Comparison of ENCODE assay signal across 28 mouse cellular contexts in genomic region chr8:117798066-117798465, GRCm38 (mm10). TPM values are rescaled to one million over a fixed set of nuclear protein-coding genes. Genes with fewer than 3 reads are reported as not detected.
DNase-seq lines count a peak whose midpoint lies in the region; ATAC-seq and TF ChIP-seq lines count a peak whose summit lies in the region.
"Had no signal": no experiment of that assay in that cellular context is flagged by ENCODE, and none has a peak within 500 bp of the region (broad histone marks: within the 10 kb centered on the region; RNA-seq: fewer than 3 reads in every experiment).

No protein-coding gene starts in this region.

- no peaks in the 10 kb centered on the region for H3K9me3 ChIP-seq in midbrain, embryonic 11.5 days (ENCODE audit: control insufficient read depth, low read length)
- H3K9me3 ChIP-seq in midbrain, embryonic 10.5 days (replicated peaks), result no peaks in the 10 kb centered on the region
- no peaks in the 10 kb centered on the region for H3K9me3 ChIP-seq in ES-E14 (ENCODE audit: control insufficient read depth, insufficient read depth, low read depth, low read length)
- H3K9me3 ChIP-seq: embryonic facial prominence, embryonic 13.5 days; embryonic facial prominence, embryonic 15.5 days; forebrain, embryonic 10.5 days; forebrain, embryonic 12.5 days had no signal

- no peaks in the 10 kb centered on the region for H3K27me3 ChIP-seq in midbrain, embryonic 11.5 days (ENCODE audit: control insufficient read depth, insufficient read depth, low read length)
- peaks cover under 1% of the 10 kb centered on the region; the same call in 1 of the 2 replicates for H3K27me3 ChIP-seq in midbrain, embryonic 10.5 days (ENCODE audit: low read depth, poor library complexity, severe bottlenecking)
- H3K27me3 ChIP-seq: CH12.LX; embryonic facial prominence, embryonic 13.5 days; embryonic facial prominence, embryonic 15.5 days; forebrain, embryonic 12.5 days; Patski had no signal

- peak; percentile 72 for DNase-seq in midbrain, embryonic 11.5 days (ENCODE audit: low spot score, missing footprints)
- no peak for DNase-seq in midbrain, embryonic 10.5 days (ENCODE audit: low spot score)
- DNase-seq in ES-E14 (ENCODE audit: low read depth, low spot score) (peak; percentile 29), R1 (ENCODE audit: low read depth, low spot score) (peak; percentile 74)
- no peak for DNase-seq in thymus, postnatal 4 days
- no peak for DNase-seq in lung, adult 18-20 months
- no peak for DNase-seq in adrenal gland, adult (ENCODE audit: inconsistent age in 2 of 2, low spot score in 1 of 2)
- DNase-seq: adrenal gland, adult 2 months; adrenal gland, postnatal 10 days; adrenal gland, postnatal 25 days; B cell, adult 2 months; cerebellum, adult 11 months; cerebellum, adult 18-20 months; cerebellum, adult 8-10 months; cerebellum, adult 9-11 months; cerebellum, postnatal 14 days; cerebellum, postnatal 36 days had no signal

- H3K4me2 ChIP-seq in midbrain, embryonic 11.5 days, result no peak overlapping the region
- H3K4me2 ChIP-seq: embryonic facial prominence, embryonic 13.5 days; embryonic facial prominence, embryonic 15.5 days; forebrain, embryonic 12.5 days had no signal

- no peak for ATAC-seq in midbrain, embryonic 11.5 days (ENCODE audit: low FRiP score)
- ATAC-seq: activated CD4-positive, CD25-positive, alpha-beta regulatory T cell, adult 4 months; CD4-positive, CD25-positive, alpha-beta regulatory T cell, adult 4 months; forebrain, embryonic 14.5 days; forebrain, embryonic 16.5 days; Patski had no signal

- in situ Hi-C loops in ES-E14 (cut with MboI; ENCODE audit: low sequenced_read_pairs in 2 of 2, unreplicated experiment in 2 of 2), result no loop called here

- peaks cover 11% of the 10 kb centered on the region; the same call in 1 of the 2 replicates for H3K4me1 ChIP-seq in midbrain, embryonic 11.5 days (ENCODE audit: control insufficient read depth, insufficient read depth, low read length)
- peaks cover 25% of the 10 kb centered on the region for H3K4me1 ChIP-seq in midbrain, embryonic 10.5 days
- peaks cover 2 to 13% of the 10 kb centered on the region in 2 experiments for H3K4me1 ChIP-seq in ES-E14 (ENCODE audit: control insufficient read depth in 2 of 2, insufficient read depth in 2 of 2, low read length in 2 of 2, poor library complexity in 1 of 2)

- H3K36me3 ChIP-seq in midbrain, embryonic 11.5 days (ENCODE audit: control insufficient read depth, insufficient read depth, low read length), result peaks cover 6% of the 10 kb centered on the region; the same call in 1 of the 2 replicates
- H3K36me3 ChIP-seq in midbrain, embryonic 10.5 days, result peaks cover 65% of the 10 kb centered on the region
- H3K36me3 ChIP-seq in ES-E14 (ENCODE audit: control insufficient read depth, insufficient read depth, low read length, poor library complexity, severe bottlenecking), result peaks cover 41% of the 10 kb centered on the region

- no peak overlapping the region for H3K4me3 ChIP-seq in midbrain, embryonic 11.5 days (ENCODE audit: low read depth, low read length)
- no peak overlapping the region for H3K4me3 ChIP-seq in midbrain, embryonic 10.5 days
- no peak overlapping the region; a peak in 1 of 4 replicates for H3K4me3 ChIP-seq in ES-E14 (ENCODE audit: insufficient read depth in 1 of 2, low read depth in 1 of 2, low read length in 2 of 2, poor library complexity in 1 of 2, severe bottlenecking in 1 of 2)
- H3K4me3 ChIP-seq: embryonic facial prominence, embryonic 13.5 days; embryonic facial prominence, embryonic 15.5 days; erythroblast, embryonic 14.5 days; forebrain, embryonic 10.5 days; forebrain, embryonic 12.5 days had no signal

- WGBS in midbrain, embryonic 11.5 days, result 87% methylated on average over 2 of the region's 2 CpGs
- WGBS in midbrain, embryonic 10.5 days, result 92% methylated on average over 2 of the region's 2 CpGs

- no peak overlapping the region for H3K27ac ChIP-seq in midbrain, embryonic 11.5 days (ENCODE audit: low read depth, low read length)
- H3K27ac ChIP-seq in midbrain, embryonic 10.5 days (replicated peaks), result no peak overlapping the region
- no peak overlapping the region for H3K27ac ChIP-seq in ES-E14 (ENCODE audit: insufficient read depth, low read depth, low read length, poor library complexity, severe bottlenecking)
- H3K27ac ChIP-seq: embryonic facial prominence, embryonic 13.5 days; embryonic facial prominence, embryonic 15.5 days; forebrain, embryonic 10.5 days; forebrain, embryonic 12.5 days had no signal

- H3K9ac ChIP-seq in midbrain, embryonic 11.5 days (ENCODE audit: low read length), result no peak overlapping the region
- no peak overlapping the region for H3K9ac ChIP-seq in ES-E14 (ENCODE audit: insufficient read depth, low read depth, low read length, poor library complexity, severe bottlenecking)
- H3K9ac ChIP-seq: embryonic facial prominence, embryonic 13.5 days; embryonic facial prominence, embryonic 15.5 days; forebrain, embryonic 12.5 days had no signal

TF ChIP-seq in ES-E14, 5 proteins besides CTCF, POLR2A, EP300 and RAD21:
- TF ChIP-seq ZNF384 (IDR thresholded peaks at IDR 0.05; ENCODE audit: low read depth, low read length) (no peak), MAFK (IDR thresholded peaks at IDR 0.05; ENCODE audit: insufficient read depth, low read depth, low read length) (no peak), ZC3H11A (IDR thresholded peaks at IDR 0.05; ENCODE audit: borderline replicate concordance, low read depth, low read length) (no peak), CHD2 (IDR thresholded peaks at IDR 0.05; ENCODE audit: low read depth, low read length) (no peak), HCFC1 (IDR thresholded peaks at IDR 0.05; ENCODE audit: borderline replicate concordance, insufficient read depth, low read length) (no peak)

RNA-seq across cellular contexts. Expression of gene Mphosph6, which starts 3.7 kb away (rescaled TPM):
- 59.0 and 61.4 TPM in 2 replicates for polyA plus RNA-seq in midbrain, embryonic 11.5 days (2014; fragmentation: Nextera tagmentation; extraction: Ambion mirVana)
- polyA plus RNA-seq in midbrain, embryonic 10.5 days (2016; fragmentation: Nextera tagmentation; extraction: Ambion mirVana), result 60.5 and 61.4 TPM in 2 replicates
- total RNA-seq in ES-E14 (2012; rRNA removed), result 34.9 and 51.9 TPM in 2 replicates

Comparison
In these comparisons a context has a peak if more than half of its experiments do, and no peak if none do; other contexts are left out.
1. DNase-seq: peak in midbrain, embryonic 11.5 days (single experiment), ES-E14 (single experiment) and R1 (single experiment); none in midbrain, embryonic 10.5 days (single experiment), thymus, postnatal 4 days (single experiment), lung, adult 18-20 months (0 of 2) and adrenal gland, adult (0 of 2).